Mouse (Mus musculus) spleen, adult 2 months (tissue): Measurements from ENCODE around the gene Lef1.

Experiments
- CTCF ChIP-seq: fragments of 200-500 bp; IDR thresholded peaks from 2 replicates; pipeline ENCODE4 v1.5.1; 2011; ENCODE audit warnings: mild to moderate bottlenecking, inconsistent platforms; ENCODE audit not compliant: insufficient read depth, insufficient read length, insufficient replicate concordance; ENCODE audit errors: extremely low read depth
- POLR2A ChIP-seq: fragments of 200-500 bp; IDR thresholded peaks from 2 replicates; pipeline ENCODE4 v1.6.1; 2011; ENCODE audit warnings: low read depth, low read length, inconsistent platforms

- TF ChIP-seq CTCF = no peak
- no peak for TF ChIP-seq POLR2A
Observed at GRCm38 (mm10) chr3:131105940-131106401, 4.3 kb upstream of the Lef1 start.
